Mouse (Mus musculus) forelimb bud, embryonic 11.5 days (tissue): ENCODE measurements around the gene Kcnj5.

Source experiments
- DNase-seq: peaks from one replicate; pipeline ENCODE4 v3.0.0-alpha.2; 2012; ENCODE audit warnings: low read depth, low spot score

Gene Kcnj5

DNA sequence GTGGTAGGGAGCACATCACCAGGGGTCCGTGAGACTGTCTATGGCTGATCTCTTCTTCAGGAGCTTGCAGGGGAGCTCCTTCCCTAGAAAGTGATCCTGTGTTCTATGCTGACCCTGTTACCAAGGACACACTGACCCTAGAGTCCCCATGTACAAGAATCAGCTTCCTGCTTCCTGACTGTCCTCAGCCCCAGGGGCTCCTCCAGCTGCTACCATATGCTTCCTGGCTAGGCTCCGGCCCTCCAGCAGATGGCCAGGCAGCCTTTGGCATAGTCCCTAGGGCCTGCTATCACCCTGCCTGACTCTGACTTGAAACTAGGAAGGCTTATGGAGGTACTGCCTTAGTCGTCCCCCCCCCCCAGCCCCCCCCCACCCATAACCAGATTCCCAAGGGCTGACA is 24.0 kb downstream of the Kcnj5 start:
- no peak for DNase-seq

DNA sequence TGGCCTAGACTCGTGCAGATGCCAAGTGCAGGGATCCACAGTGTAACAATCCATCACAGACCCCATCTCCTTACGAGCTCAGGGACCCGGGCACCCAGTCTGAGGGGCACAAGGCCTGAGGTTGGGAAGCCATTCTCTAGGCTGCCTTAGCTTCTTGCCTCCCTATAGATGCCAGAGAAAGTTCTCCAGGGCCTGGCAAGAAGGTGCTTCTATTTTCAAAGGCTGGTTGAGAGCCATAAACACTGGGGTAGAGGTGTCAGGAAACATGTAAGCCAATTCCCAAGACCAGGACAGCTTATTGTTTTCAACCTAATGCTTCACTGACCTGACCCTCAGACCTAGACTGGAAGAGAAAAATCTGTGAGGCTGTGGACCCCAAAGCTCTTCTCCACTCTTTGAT is 28.2 kb downstream of the Kcnj5 start:
- no peak for DNase-seq

DNA sequence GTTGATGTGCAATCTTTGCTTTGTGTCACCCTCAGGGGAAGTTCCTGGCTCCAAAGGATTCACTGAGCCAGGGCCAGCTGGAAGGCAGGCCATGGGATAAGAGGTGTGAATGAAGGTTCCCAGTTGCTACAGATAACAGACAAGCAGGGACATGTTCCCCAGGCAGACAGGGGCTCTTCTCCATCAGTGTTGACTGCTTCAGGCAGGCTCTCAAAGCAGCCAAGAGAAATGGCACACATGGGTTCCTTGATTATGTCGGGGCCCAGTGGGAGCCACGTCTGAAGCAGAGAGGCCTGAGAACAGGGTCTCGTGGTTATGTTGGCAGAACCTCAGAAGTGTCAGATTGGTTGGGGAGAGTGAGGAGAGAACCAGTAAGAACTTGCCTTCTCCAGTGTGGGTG is 30.1 kb downstream of the Kcnj5 start:
- DNase-seq = no peak

DNA sequence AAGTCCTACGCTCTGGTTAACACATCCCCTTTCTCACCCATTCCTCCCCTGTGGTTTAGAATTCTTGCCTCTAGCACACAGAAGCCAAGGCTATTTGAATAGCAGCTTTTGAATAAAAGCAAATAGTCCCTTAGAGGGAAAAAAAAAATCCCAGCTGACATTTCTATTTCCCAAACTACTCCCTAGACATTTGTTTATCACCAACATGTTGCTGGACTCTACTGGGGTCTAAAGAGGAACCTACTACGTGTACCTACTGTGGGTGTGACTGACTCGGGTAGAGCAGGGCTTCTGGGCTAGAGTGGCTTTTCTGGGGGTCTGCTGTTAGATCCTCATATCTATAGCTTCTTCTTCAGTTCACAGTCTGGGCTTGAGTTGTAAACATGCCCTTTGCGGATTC is 31.9 kb downstream of the Kcnj5 start:
- DNase-seq = no peak

DNA sequence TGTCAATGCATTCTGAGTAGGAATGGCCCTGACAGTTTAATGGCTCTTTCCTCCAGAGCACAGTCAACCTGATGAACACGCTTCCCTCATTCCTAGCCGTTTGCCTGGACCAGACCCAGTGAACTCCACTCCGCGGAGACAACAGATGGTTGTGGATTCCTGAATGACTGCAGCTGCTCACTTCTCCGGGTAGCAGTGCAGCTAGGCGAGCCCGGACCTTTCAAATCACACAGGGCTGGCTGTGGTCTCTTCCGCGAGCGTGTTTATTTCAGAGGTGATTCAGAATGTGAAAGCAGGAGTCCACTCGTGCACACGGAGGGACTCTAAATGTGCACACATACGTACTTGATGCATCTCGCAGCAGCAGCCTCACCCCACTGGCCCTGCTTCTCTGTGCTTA is 32.4 kb downstream of the Kcnj5 start:
- peak; percentile 34 for DNase-seq

DNA sequence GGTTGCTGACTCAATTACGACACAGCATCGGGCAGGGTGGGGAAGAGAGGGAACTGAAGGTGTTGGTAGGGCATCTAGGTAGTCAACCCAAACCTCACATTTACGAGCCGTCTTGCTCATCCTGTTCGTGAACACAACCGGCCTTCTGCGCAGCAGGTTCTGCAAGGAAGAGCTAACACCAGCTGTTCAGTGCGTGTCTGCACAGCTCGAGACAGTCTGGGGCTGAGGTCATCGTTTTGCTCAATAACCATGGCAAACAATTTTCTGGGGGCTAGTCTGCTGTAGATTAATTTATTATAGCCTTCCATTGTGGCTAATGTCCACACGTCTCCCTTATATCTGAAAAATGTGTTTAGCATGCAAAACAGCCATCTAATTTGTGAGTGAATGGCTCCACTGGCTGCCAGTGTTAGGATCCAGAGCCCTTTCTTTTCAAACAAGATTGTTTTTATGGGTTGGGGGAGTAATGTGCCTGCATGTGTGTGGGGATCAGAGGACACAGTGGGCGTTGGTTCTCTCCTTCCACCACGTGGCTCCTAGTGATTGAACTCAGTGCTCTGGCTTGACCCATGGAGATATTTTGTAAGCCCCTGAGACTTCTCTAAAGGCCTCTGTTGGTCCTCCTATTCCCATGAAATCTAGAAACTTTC is 41.5 kb downstream of the Kcnj5 start:
- no peak for DNase-seq

DNA sequence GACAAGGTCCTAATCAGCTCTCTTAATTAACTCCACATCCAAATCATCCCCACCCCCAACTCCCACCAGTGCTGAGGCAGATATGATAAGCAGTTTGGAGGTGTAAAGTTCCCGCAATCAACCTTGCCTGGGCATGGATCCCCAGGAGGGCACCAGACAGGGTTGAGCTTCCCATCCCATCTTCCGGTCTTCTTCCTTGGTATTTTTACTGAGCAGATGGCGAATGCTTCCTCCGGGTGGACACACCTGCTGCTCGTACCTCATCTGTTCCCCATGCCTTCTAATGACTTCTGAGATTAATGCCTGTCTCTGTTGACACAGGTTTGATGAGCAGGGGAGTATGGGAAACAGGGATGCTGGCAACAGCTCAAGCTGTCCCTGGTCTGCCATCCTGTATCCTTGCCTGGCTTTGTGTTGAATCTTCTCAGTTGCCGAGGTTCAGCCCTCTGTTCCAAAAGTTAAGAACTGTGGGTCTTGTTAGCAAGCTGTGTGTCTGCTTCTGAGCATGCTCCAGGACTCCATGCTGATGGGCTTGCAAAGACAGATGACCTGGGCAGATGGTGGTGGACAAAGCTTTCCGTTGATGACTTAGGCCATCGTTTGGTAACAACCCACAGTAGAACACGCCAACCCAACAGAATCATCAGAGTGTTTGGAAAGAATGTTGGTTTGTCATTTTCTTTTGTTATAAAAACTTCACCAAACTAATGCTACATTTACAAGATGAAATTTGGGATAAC is 48.9 kb downstream of the Kcnj5 start:
- DNase-seq = no peak

DNA sequence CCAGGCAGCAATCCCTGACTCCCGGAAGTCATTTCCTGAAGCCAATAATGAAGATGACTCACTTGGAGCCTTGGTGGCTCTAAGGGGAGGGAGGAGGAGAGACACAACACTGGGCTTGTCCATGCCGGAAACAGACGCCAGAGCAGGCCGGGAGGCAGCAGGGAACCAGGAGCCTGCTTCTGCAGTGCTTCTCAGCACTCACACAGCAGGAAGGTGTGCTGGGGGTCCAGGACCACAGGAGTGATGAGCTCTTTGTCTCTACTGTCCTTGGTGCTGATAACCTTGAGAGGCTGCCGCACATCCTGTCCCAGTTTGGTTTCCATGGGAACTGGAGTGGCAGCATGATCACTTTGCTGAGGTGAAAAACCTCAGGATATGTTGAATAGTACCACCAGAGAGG is 51.5 kb downstream of the Kcnj5 start:
- DNase-seq = peak; percentile 9

DNA sequence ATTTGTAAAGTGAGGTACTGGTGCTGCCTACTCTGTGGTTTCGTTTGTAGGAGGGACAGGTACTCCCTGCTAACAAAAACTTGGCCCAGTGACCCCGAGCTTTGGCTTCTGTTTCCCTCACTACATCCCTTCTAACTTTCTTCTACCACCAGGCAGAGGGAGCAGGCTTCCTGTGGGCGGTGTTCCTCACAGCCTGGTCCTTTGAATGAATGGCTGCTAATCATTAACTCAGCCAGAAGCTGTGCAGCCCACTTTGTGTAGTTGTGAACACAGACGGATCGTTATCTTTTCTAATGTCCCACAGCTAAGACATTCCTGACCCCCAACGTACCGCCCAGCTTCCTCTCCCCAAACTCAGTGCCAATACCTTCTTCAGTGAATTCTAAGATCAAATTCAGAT is 52.5 kb downstream of the Kcnj5 start:
- no peak for DNase-seq

DNA sequence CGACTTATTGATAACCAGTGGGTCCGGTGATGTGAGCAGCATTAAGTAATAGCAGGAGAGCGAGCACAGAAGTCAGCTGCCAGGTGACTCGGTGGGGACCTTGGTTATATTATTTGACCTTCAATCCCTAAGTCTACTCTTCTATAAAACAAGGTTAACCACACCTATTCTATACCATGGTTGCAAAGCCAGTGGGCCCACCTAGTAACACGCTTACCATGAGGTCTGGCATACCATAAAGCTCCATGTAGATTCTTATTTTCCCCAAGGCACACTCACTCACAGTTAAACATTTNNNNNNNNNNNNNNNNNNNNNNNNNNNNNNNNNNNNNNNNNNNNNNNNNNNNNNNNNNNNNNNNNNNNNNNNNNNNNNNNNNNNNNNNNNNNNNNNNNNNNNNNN is 60.6 kb downstream of the Kcnj5 start:
- no peak for DNase-seq

DNA sequence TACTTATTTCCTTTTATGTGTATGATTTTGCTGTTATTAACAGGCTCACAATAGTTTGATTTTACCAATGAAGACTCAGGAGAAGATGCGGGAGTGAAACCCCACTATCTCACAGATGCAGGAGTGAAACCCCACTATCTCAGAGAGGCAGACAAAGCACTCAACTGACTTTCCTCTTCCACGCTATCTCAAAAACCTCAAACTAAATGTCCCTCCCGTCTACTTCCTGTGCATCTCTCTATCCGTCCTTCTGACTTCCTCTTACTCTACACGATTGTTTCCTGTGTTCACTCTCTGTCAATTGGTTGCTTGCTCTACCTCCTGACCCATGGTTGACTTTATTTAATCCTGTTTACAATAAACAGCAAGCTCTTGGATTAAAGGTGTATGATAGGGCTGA is 63.7 kb downstream of the Kcnj5 start:
- no peak for DNase-seq

DNA sequence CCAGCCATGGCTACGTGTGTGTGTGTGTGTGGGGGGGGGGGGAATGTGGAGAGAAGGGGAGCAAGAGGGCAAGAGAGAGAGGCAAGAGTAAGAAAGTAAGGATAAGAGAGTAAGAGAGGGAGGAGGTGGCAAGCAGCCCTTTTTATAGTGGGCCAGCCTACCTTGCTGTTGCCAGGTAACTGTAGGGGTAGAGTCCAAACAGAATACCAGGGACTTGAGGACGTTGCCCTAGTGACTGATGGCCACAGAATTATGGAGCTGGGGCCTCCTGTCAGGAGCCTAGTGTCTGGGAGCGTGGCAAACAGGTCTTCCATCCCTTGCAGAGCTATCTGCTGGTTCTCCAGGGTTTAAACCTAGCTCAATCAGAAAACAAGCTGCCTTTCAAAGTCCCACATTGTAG is 64.4 kb downstream of the Kcnj5 start:
- no peak for DNase-seq

DNA sequence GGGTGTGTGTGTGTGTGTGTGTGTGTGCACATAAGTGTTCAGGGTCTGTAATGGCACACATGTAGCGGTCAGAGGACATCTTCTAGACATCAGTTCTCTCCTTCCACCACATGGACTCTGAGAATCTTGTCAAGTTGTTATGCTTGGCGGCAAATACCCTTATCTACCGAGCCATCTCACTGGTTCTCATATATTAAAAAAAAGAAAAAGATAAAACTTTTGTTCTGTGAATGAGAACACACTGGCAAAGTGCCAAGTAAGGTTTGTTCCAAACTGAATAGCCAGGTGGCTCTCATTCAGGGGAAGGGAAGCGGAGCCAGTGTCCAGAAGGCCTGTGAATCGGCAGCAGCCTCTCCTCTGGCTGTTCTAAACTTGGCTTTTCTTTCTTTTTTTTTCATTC is 66.1 kb downstream of the Kcnj5 start:
- DNase-seq = no peak

DNA sequence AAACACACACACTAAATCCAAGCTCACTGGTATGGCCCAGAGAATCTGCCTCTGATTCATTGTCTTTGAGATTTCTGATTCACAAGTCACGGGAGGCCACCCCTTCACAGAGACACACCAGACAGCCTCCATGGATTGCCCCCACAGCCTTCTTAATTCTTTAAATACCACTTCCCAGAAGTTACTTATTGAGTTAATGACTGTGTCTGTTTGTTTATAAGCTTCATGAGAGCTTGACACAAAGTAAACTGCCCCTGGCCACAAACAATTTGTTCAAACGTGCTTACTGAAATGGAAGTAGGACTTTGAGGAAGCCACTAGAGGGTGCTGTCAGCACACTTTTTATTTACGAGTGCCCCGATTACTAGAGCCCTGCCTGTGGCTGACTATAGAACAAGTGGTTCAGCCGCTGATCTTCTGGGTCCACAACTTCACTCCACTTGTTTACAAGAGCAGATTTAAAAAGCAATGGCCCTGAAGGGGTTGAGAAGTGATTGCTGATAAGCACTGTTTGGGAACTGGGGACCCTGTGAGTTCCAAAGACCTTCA is 72.2 kb downstream of the Kcnj5 start:
- DNase-seq = peak; percentile 89
